Mouse (Mus musculus): ENCODE data around the gene Tmx2. TPM values are rescaled to one million over a fixed set of nuclear protein-coding genes. Genes with fewer than 3 reads are reported as not detected.

The Tmx2 gene
- total and polyA plus RNA-seq, 3 experiments, result 64.6 to 66.8 TPM; not detected in 1

GRCm38 (mm10) chr2:84650464-84651195, 28.3 kb downstream of the Tmx2 start, which contains the start of gene Ctnnd1:
TSS of gene Ctnnd1 (minus strand) at chr2:84650765.
- peak; percentile 94 for DNase-seq (ENCODE audit: low read depth, low spot score)
- Histone ChIP-seq H3K27me3 (ENCODE audit: control insufficient read depth in 1 of 2, insufficient read depth in 2 of 2, low read length in 2 of 2) (no peaks in the 10 kb centered on the region), H3K9me3 (replicated peaks; ENCODE audit: insufficient read depth, low read length) (no peaks in the 10 kb centered on the region), H3K27ac (ENCODE audit: control insufficient read depth, low read depth, low read length) (peak within 1 kb of the TSS; percentile 55), H3K4me3 (ENCODE audit: control insufficient read depth in 1 of 2, insufficient read depth in 1 of 2, low read depth in 2 of 2, low read length in 2 of 2) (peak within 1 kb of the TSS; percentile 70 to 97), H3K36me3 (ENCODE audit: control insufficient read depth in 1 of 2, insufficient read depth in 2 of 2, low read length in 2 of 2) (peaks cover 0 to 10% of the 10 kb centered on the region in 2 experiments; a peak in 3 of 4 replicates), H3K79me2 (ENCODE audit: control insufficient read depth, insufficient read depth, low read length, poor library complexity) (peaks cover 29% of the 10 kb centered on the region), H3K4me1 (ENCODE audit: control insufficient read depth in 1 of 2, insufficient read depth in 2 of 2, low read length in 2 of 2) (peaks cover 3 to 4% of the 10 kb centered on the region in 2 experiments; a peak in 3 of 4 replicates), H3K9ac (ENCODE audit: control insufficient read depth, low read depth, low read length, poor library complexity, severe bottlenecking) (peak within 1 kb of the TSS; percentile 72)
- TF ChIP-seq CTCF (IDR thresholded peaks at IDR 0.05 in 2 of 3, conservative IDR thresholded peaks at IDR 0.05 in 1 of 3; ENCODE audit: control insufficient read depth in 1 of 3, insufficient read depth in 1 of 3, low read depth in 2 of 3, low read length in 3 of 3, poor library complexity in 1 of 3, severe bottlenecking in 1 of 3), result no peak
- TF ChIP-seq EP300 (IDR thresholded peaks at IDR 0.05; ENCODE audit: low read depth in 1 of 2, low read length in 2 of 2), result no peak; a peak in 1 of 4 replicates
- TF ChIP-seq TBP (IDR thresholded peaks at IDR 0.05; ENCODE audit: low read depth, low read length), result peak; percentile 87
- peak; percentile 76 for TF ChIP-seq ZMIZ1 (IDR thresholded peaks at IDR 0.05; ENCODE audit: low read depth, low read length)
- peak; percentile 92 for TF ChIP-seq POLR2AphosphoS2 (IDR thresholded peaks at IDR 0.05; ENCODE audit: low read length)
- TF ChIP-seq GATA1 (IDR thresholded peaks at IDR 0.05; ENCODE audit: low read depth, low read length), result 0 out of 2 replicates have a peak, but pooled peaks have one; percentile 9
- TF ChIP-seq NELFE (IDR thresholded peaks at IDR 0.05; ENCODE audit: low read depth, low read length), result peak; percentile 85
- TF ChIP-seq ZNF384 (IDR thresholded peaks at IDR 0.05; ENCODE audit: low read depth, low read length), result peak; percentile 99
- peak; percentile 63; the same call in 1 of the 2 replicates for TF ChIP-seq SIN3A (IDR thresholded peaks at IDR 0.05; ENCODE audit: low read length)
- TF ChIP-seq JUND (IDR thresholded peaks at IDR 0.05; ENCODE audit: low read depth, low read length), result 0 out of 2 replicates have a peak, but pooled peaks have one; percentile 10
- no peak for TF ChIP-seq POLR2AphosphoS5 (IDR thresholded peaks at IDR 0.05; ENCODE audit: borderline replicate concordance, low read depth, low read length)
- TF ChIP-seq HCFC1 (IDR thresholded peaks at IDR 0.05; ENCODE audit: low read depth, low read length), result peak; percentile 79
- TF ChIP-seq POLR2A (IDR thresholded peaks at IDR 0.05; ENCODE audit: control insufficient read depth in 1 of 2, insufficient read depth in 1 of 2, low read depth in 1 of 2, low read length in 2 of 2, poor library complexity in 1 of 2), result peak; percentile 74 to 88
- no peak for TF ChIP-seq ZC3H11A (IDR thresholded peaks at IDR 0.05; ENCODE audit: low read depth, low read length)
- no peak for TF ChIP-seq USF1 (IDR thresholded peaks at IDR 0.05; ENCODE audit: low read depth, low read length)
- TF ChIP-seq ETS1 (IDR thresholded peaks at IDR 0.05; ENCODE audit: low read depth, low read length), result 0 out of 2 replicates have a peak, but pooled peaks have one; percentile 43
- TF ChIP-seq RAD21 (IDR thresholded peaks at IDR 0.05; ENCODE audit: low read depth, low read length), result no peak
- TF ChIP-seq MYB (IDR thresholded peaks at IDR 0.05; ENCODE audit: low read depth, low read length), result no peak
- no peak; the same call in 1 of the 2 replicates for TF ChIP-seq ZKSCAN1 (IDR thresholded peaks at IDR 0.05; ENCODE audit: low read depth, low read length)

DNA sequence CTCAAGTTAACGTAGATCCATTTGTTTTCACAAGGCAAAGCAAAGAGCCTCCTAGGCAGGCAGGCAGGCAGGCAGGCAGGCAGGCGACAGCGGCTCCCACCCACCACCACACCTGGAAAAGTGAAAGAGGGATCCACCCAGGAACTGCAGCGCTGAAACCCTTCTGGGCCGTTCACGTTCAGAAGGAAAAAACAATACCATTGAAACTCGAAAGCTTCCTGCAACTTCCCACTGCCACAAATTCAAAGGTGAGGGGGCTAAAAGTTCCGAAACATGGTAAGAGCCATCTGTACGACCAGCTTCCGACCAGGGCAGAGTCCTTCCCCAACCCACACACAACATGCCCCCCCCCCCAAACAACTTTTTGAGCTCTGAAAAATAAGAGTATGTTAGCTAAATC, 29.3 kb downstream of the Tmx2 start:
- Histone ChIP-seq H3K9ac (ENCODE audit: control insufficient read depth, low read depth, low read length, poor library complexity, severe bottlenecking) (peak overlapping the region; percentile 64), H3K4me1 (ENCODE audit: control insufficient read depth in 1 of 2, insufficient read depth in 2 of 2, low read length in 2 of 2) (peaks cover 4 to 5% of the 10 kb centered on the region in 2 experiments; a peak in 3 of 4 replicates), H3K27ac (ENCODE audit: control insufficient read depth, low read depth, low read length) (no peak overlapping the region), H3K27me3 (ENCODE audit: control insufficient read depth in 1 of 2, insufficient read depth in 2 of 2, low read length in 2 of 2) (no peaks in the 10 kb centered on the region), H3K36me3 (ENCODE audit: control insufficient read depth in 1 of 2, insufficient read depth in 2 of 2, low read length in 2 of 2) (peaks cover 0 to 15% of the 10 kb centered on the region in 2 experiments; a peak in 3 of 4 replicates), H3K4me3 (ENCODE audit: control insufficient read depth in 1 of 2, insufficient read depth in 1 of 2, low read depth in 2 of 2, low read length in 2 of 2) (peak overlapping the region; percentile 70 to 97), H3K9me3 (replicated peaks; ENCODE audit: insufficient read depth, low read length) (no peaks in the 10 kb centered on the region), H3K79me2 (ENCODE audit: control insufficient read depth, insufficient read depth, low read length, poor library complexity) (peaks cover 33% of the 10 kb centered on the region)
- TF ChIP-seq GABPA (IDR thresholded peaks at IDR 0.05; ENCODE audit: low read depth, low read length) (no peak), RCOR1 (IDR thresholded peaks at IDR 0.05; ENCODE audit: low read depth, low read length) (no peak), RAD21 (IDR thresholded peaks at IDR 0.05; ENCODE audit: low read depth, low read length) (no peak), USF2 (IDR thresholded peaks at IDR 0.05; ENCODE audit: borderline replicate concordance in 1 of 2, insufficient read depth in 1 of 2, low read depth in 1 of 2, low read length in 2 of 2) (no peak), ZMIZ1 (IDR thresholded peaks at IDR 0.05; ENCODE audit: low read depth, low read length) (no peak), GATA1 (IDR thresholded peaks at IDR 0.05; ENCODE audit: low read depth, low read length) (no peak), ETS1 (IDR thresholded peaks at IDR 0.05; ENCODE audit: low read depth, low read length) (no peak), TBP (IDR thresholded peaks at IDR 0.05; ENCODE audit: low read depth, low read length) (no peak), MYB (IDR thresholded peaks at IDR 0.05; ENCODE audit: low read depth, low read length) (no peak), POLR2A (IDR thresholded peaks at IDR 0.05; ENCODE audit: control insufficient read depth in 1 of 2, insufficient read depth in 1 of 2, low read depth in 1 of 2, low read length in 2 of 2, poor library complexity in 1 of 2) (no peak), MAX (IDR thresholded peaks at IDR 0.05; ENCODE audit: low read length) (no peak)
- DNase-seq (ENCODE audit: low read depth, low spot score), result peak; percentile 52

Data from MEL (cell line).